Mouse (Mus musculus): ENCODE results near the gene Smdt1.
A peak's percentile ranks its signal among the peaks of the same experiment; 100 is the strongest.
"Not testable (repeated sequence)": the region's sequence is repeated elsewhere in the genome, so short reads cannot be mapped to it uniquely, and the experiment has no call there.

Gene Smdt1

GRCm38 (mm10) chr15:82343368-82344287, 4.9 kb downstream of the Smdt1 start:
- DNase-seq (ENCODE audit: low spot score in 2 of 2), result no peak

GRCm38 (mm10) chr15:82344971-82345370, 6.2 kb downstream of the Smdt1 start:
- DNase-seq (ENCODE audit: low spot score in 2 of 2), result no peak

GRCm38 (mm10) chr15:82345820-82346470, 7.2 kb downstream of the Smdt1 start:
- peak; percentile 97 for DNase-seq (ENCODE audit: low spot score in 2 of 2)

DNA sequence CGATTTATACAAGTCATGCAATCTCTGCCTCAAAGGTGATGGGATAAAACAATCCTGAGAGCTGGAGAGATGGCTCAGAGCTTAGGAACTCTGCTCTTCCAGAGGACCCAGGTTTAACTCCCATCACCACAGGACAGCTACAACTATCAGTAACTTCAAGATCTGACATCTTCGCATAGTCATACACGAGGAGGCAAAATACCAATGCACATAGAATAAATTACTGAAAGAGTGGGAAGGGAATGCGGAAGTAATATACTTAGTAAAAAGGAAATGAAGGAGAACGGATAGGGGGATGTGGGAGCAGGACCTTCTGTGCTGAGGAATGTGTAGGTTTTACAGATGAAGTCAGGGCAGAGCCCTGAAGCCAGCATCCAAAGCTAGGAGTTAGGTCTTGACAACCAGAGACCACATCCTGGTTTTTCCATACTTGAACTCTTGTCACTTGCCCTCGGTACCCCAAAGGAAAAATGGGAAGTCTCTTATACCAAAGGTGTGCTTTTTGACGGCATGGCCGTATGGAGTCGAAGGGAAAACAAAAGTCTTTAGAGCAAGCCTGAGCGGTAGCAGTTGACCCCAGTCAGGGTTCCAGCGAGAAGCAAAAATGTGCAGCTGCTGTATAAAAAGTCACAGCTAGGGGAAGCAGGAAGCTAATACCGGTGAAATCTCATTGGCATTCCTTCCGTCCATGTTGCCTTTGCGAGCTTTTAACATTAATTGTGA, 8.0 kb downstream of the Smdt1 start:
- DNase-seq (ENCODE audit: low spot score in 2 of 2), result no peak

DNA sequence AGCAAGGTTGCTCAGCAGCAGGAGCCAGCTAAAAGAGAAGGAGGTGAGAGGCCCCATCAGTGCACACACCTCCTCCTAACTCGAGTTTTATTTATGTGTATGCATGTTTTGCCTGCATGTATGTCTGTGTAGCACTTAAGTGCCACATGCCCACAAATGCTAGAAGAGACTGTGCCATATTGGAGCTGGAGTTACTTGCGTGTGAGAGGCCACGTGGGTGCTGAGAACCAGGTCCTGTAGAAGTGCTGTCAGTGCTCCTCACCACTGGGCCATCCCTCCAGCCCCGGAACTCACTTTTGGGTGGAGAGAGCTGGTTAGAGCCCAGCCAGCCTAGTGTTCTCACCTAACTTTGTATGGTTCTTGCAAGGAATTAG, 8.5 kb downstream of the Smdt1 start:
- no peak for DNase-seq (ENCODE audit: low spot score in 2 of 2)

- no peak for DNase-seq (ENCODE audit: low spot score in 2 of 2)
Measured at GRCm38 (mm10) chr15:82347852-82348251, 9.1 kb downstream of the Smdt1 start.

- no peak for DNase-seq (ENCODE audit: low spot score in 2 of 2)
Measured at GRCm38 (mm10) chr15:82348258-82348998, 9.7 kb downstream of the Smdt1 start.

GRCm38 (mm10) chr15:82348999-82349341, 10.2 kb downstream of the Smdt1 start:
- no peak for DNase-seq (ENCODE audit: low spot score in 2 of 2)

GRCm38 (mm10) chr15:82350349-82350748, 11.6 kb downstream of the Smdt1 start:
- DNase-seq (ENCODE audit: low spot score in 2 of 2), result no peak

- DNase-seq (ENCODE audit: low spot score in 2 of 2), result no peak
Measured at GRCm38 (mm10) chr15:82351480-82351879, 12.7 kb downstream of the Smdt1 start.

GRCm38 (mm10) chr15:82353078-82353744, 14.5 kb downstream of the Smdt1 start:
- DNase-seq (ENCODE audit: low spot score in 2 of 2), result no peak

DNA sequence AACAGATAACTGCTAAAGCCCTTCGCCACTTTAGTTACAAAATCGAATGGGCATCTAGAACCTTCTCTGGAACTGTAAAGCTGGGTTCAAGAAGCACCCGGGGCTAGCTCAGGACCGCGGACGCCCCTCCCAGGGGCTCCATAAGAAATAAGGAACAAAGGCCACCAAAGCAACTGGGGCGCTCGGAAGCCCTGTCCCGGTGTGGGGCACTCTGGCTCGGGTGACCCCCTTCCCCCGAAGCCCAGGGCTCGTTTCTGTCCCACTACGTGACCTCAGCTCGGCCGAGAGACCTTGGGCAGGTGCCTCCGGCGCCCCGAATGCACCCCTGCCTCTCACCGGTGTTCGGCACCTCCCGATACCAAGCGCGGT, 15.0 kb downstream of the Smdt1 start:
- DNase-seq (ENCODE audit: low spot score in 2 of 2), result no peak

GRCm38 (mm10) chr15:82354126-82354945, 15.6 kb downstream of the Smdt1 start, which contains the start of gene Ndufa6:
Gene Ndufa6 (minus strand): TSS chr15:82354322.
- peak; percentile 94 to 96 for DNase-seq (ENCODE audit: low spot score in 2 of 2)

DNA sequence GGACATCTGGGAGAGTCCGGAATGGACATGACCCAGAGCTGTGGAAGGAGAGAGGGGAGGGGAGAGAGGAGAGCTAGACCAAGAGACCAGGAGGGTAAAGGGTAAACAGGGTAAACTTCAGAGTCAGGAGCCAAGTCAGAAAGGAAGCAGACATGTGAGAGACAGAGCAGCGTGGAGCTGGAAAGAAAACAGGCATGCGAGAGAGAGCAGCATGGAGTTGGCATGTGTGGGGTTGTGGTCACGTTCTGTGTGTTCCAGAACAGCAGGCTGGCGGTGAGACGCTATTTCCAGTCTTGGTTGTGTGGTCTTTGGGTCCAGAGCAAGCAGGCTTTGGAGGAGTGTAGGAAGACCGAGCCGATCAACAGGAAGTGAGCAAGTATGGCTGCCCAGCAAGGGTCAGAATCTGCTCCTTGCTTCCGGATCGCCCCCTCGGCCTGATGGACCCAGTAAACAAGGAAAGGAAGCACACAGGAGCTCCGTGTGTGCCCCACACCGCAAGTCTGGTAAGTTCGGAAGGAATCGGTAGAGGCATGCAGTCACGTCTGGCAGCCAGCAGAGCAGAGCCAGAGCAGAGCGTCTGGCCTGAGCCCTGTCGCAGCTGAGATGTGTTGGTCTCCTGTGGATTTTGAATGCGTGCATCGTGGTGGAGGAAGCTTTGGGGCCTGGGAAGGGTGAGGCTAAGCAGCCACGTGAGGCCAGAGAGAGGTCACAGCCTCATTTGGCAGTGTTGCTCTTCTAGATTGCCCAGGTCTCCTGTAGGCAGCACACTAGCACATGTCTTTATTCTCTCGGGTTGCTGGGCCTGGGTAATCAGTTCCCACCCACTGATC, 19.9 kb downstream of the Smdt1 start:
- no peak for DNase-seq (ENCODE audit: low spot score in 2 of 2)

DNA sequence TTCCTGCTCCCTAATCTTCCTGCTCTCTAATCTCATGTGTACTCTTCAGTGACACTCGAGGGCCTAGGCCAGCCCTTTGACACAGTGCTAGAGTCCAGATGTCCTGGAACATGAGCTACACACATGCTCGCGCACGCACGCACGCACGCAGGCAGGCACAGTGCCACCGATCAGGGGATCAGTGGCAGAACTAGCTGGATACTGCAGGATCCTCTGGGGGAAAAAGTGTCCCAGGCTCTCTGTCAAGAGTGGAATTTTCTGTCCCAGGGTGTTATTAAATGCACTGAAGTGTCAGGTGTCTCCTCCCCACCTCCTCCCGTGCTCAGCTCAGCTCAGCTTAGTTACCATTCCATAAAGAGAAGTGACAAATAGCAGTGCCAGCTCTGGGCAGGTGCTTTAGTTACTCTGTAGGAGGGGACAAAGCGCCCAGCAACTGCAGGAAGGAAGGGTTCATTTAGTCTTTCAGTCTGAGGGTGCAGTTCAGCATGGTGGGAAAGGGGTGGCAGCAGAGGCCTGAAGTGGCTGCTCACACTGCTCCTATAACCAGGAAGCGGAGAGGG, 22.8 kb downstream of the Smdt1 start:
- DNase-seq (ENCODE audit: low spot score in 2 of 2), result no peak

- no peak for DNase-seq (ENCODE audit: low spot score in 2 of 2)
Measured at GRCm38 (mm10) chr15:82362234-82362633, 23.5 kb downstream of the Smdt1 start.

DNA sequence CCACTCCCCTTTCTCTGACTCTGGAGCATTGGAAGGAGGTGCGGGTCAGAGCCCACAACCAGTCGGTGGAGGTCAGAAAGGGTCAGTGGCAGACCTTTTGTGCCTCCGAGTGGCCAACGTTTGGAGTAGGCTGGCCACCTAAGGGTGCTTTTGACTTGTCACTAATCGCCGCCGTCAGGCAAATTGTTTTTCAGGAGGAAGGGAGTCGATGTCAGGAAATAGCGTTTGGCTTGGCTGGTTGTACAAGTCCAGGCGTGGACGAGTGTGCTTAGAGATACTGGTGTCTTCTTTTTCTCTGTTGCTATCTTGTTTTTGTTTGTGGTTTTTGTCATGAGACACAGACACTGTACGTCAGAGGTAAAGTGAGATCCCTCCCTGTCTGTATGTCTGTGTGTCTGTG, 25.0 kb downstream of the Smdt1 start:
- not testable (repeated sequence) for DNase-seq (ENCODE audit: low spot score in 2 of 2)

DNA sequence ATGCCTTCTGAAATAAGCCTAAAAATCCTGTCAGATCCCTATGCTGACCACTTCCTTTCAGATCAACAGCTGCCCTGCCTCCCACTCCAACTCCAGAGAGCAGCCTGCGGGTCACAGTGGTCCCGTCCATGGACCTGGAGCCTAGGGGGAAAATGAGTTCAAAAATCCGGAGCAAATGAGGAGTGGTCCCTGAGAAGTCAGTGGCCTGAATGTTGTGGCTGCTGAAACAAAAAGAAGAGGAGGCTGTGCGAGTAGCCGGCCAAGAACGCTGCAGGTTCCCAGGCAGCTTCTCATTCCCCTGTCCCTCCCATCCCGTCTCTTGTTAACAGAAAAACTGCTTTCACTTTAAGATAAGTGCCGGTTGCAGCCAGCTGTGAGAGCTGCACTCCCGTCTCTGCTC, 25.8 kb downstream of the Smdt1 start:
- DNase-seq (ENCODE audit: low spot score in 2 of 2), result not testable (repeated sequence)

DNA sequence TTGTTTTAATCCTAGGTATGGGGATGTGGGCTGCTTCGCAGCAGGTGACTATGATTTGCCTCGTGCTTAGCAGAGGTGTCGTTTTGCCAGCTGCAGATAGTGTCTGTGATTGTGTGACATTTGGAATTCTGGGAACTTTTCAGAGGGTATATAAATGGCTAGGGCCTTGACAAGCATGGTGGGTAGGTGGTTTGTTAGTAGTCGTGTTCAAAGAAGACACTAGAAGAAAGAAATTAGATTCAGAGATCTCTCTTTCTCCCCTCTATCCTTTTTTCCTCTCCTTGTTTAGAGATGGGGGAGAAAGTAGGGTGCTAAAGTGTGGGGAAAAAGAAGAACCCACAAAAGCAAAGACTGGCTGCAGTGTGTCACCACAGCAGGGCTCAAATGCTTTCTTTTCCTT, 29.4 kb downstream of the Smdt1 start:
- DNase-seq (ENCODE audit: low spot score in 2 of 2), result no peak

All from frontal cortex, postnatal 14 days (tissue).